In the genomic region with DNA sequence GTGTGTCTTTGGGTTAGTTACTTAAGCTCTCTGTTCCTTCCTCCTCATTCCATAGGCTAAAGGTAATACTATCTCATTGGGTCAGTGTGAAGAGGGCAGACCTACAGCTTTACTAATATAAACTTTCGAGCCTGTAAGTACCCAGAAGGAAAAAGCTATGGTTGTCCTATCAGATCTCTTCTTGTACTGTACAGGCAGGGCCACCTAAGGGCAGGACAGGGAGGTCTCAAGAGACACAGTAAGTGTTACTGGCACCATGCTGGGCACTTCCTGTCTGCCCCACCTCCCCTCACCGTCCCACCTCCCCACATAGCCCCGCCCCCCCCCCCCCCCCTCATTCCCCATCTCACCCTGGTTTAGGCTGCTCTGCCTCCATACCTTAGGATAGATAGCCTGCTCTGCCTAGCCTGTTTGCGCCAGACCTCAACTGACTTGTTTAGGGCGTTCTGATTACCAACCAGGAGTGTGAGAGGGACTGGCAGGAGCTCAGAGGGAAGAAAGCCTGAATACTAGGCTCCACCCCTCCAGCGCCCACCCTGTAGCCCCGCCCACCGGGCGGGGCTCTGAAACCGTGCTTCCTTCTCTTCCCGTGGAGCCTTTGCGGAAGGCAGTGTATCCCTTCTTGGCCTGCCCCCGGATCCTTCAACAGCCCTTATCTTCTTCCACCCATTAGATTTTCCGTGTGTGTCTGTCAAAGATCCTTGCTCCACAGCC, we compare ENCODE assay signal across 8 mouse cellular contexts.
DNase-seq lines count a peak whose midpoint lies in the region; ATAC-seq lines count a peak whose summit lies in the region.

No protein-coding gene starts in this region.

- no peaks in the 10 kb centered on the region for H3K36me3 ChIP-seq in hindbrain, embryonic 12.5 days
- H3K36me3 ChIP-seq in lung, embryonic 16.5 days (ENCODE audit: control insufficient read depth, insufficient read depth, low read length) = no peaks in the 10 kb centered on the region

- WGBS in hindbrain, embryonic 12.5 days = 16% methylated on average over 14 of the region's 14 CpGs
- 11% methylated on average over 13 of the region's 14 CpGs for WGBS in lung, embryonic 16.5 days

- no peak overlapping the region for H3K4me3 ChIP-seq in hindbrain, embryonic 12.5 days
- H3K4me3 ChIP-seq in lung, embryonic 16.5 days (ENCODE audit: low read length) = no peak overlapping the region

- no peak overlapping the region; the same call in 1 of the 2 replicates for H3K4me2 ChIP-seq in hindbrain, embryonic 12.5 days (replicated peaks)
- peak overlapping the region; percentile 37; the same call in 1 of the 2 replicates for H3K4me2 ChIP-seq in lung, embryonic 16.5 days (ENCODE audit: low read depth, low read length)

- H3K27me3 ChIP-seq in hindbrain, embryonic 12.5 days = peaks cover 4% of the 10 kb centered on the region; the same call in 1 of the 2 replicates
- H3K27me3 ChIP-seq in lung, embryonic 16.5 days (ENCODE audit: control insufficient read depth, insufficient read depth, low read depth, low read length) = no peaks in the 10 kb centered on the region

- no peak overlapping the region for H3K9ac ChIP-seq in hindbrain, embryonic 12.5 days
- no peak overlapping the region for H3K9ac ChIP-seq in lung, embryonic 16.5 days (ENCODE audit: low read length)

- ATAC-seq in hindbrain, embryonic 12.5 days (ENCODE audit: low FRiP score) = 0 out of 2 replicates have a peak, but pooled peaks have one; percentile 39
- ATAC-seq in lung, embryonic 16.5 days (ENCODE audit: low read depth) = peak; percentile 66

- H3K4me1 ChIP-seq in hindbrain, embryonic 12.5 days = no peaks in the 10 kb centered on the region
- no peaks in the 10 kb centered on the region for H3K4me1 ChIP-seq in lung, embryonic 16.5 days (replicated peaks; ENCODE audit: control insufficient read depth, insufficient read depth, low read length)

- no peak overlapping the region for H3K27ac ChIP-seq in hindbrain, embryonic 12.5 days
- no peak overlapping the region for H3K27ac ChIP-seq in lung, embryonic 16.5 days (ENCODE audit: low read length)

- no peaks in the 10 kb centered on the region for H3K9me3 ChIP-seq in hindbrain, embryonic 12.5 days (replicated peaks)
- H3K9me3 ChIP-seq in lung, embryonic 16.5 days (ENCODE audit: control insufficient read depth, low read length) = no peaks in the 10 kb centered on the region

- DNase-seq in adrenal gland, adult 2 months = peak; percentile 8
- no peak for DNase-seq in adrenal gland, adult 8-10 months
- DNase-seq in c-Kit-positive CD71-positive TER-119-positive erythroid progenitor cells, embryonic 14.5 days (ENCODE audit: low spot score) = peak; percentile 9
- peak; percentile 65 for DNase-seq in thymus, postnatal 0 days (ENCODE audit: low spot score)
- DNase-seq in spleen, adult 12 weeks (ENCODE audit: low spot score) = no peak
- DNase-seq in spleen, adult 18-20 months = no peak

Comparison
In these comparisons a context has a peak if more than half of its experiments do, and no peak if none do; other contexts are left out.
1. DNase-seq: peak in adrenal gland, adult 2 months (single experiment), c-Kit-positive CD71-positive TER-119-positive erythroid progenitor cells, embryonic 14.5 days (single experiment) and thymus, postnatal 0 days (single experiment); none in adrenal gland, adult 8-10 months (single experiment), spleen, adult 12 weeks (single experiment) and spleen, adult 18-20 months (0 of 2).